Mouse (Mus musculus): ENCODE results near the gene Fnbp1.

Gene Fnbp1

DNA sequence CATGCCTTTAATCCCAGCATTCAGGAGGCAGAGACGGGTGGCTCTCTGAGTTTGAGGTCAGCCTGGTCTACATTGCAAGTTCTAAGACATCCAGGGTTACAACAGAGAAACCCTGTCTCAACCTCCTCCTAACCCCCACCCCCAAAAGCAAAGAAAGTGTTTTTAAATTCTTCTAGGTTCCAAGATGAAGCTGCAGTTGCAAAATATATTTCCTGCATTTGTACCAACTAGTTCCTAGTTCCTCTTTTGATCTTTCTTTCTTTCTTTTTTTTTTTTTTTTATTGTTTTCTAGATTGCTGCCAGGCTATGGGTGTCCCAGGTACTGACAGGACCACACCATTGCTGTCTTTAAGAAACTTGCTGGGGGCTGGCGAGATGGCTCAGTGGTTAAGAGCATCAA, 66.6 kb downstream of the Fnbp1 start:
- in situ Hi-C loops (cut with MboI, MseI), result loop anchor here (5.0 to 10.0 kb wide), 3 partner anchors 42 to 1970 kb away; partner anchors contain the start of gene Fnbp1 (in 1 of the 2)

DNA sequence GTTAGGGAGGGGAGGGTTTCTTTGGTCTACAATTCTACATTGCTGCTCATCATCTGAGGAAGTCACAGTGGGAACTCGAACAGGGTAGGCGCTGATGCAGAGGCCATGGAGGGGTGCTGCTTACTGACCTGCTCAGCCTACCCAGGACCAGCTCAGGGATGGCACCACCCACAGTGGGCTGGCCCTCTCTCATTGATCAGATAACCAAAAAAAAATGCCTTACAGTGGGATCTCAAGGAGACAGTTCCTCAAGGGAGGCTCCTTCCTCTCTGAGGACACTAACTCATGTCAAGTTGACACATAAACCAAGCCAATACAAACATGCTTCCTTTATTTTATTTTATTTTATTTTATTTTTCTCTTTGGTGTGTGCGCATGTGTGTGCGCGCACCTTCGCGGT, 72.3 kb downstream of the Fnbp1 start:
- in situ Hi-C loops (cut with MboI, MseI), result no loop called here

DNA sequence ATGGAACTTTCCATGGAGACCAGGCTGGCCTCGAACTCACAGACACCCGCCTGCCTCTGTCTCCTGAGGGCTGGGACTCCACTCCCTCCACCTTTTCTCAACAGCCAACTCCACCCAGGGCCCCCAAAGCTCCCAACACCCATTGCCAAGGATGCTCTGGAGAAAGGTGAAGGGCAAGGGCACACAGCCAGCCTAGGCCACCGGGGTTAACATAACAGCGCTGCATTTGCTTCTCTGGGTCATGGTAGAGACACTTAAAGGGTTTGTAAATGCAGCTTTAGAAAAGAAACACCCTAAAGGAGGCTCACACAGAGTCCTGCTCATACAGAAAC, 72.7 kb downstream of the Fnbp1 start:
- in situ Hi-C loops (cut with MboI, MseI), result no loop called here

DNA sequence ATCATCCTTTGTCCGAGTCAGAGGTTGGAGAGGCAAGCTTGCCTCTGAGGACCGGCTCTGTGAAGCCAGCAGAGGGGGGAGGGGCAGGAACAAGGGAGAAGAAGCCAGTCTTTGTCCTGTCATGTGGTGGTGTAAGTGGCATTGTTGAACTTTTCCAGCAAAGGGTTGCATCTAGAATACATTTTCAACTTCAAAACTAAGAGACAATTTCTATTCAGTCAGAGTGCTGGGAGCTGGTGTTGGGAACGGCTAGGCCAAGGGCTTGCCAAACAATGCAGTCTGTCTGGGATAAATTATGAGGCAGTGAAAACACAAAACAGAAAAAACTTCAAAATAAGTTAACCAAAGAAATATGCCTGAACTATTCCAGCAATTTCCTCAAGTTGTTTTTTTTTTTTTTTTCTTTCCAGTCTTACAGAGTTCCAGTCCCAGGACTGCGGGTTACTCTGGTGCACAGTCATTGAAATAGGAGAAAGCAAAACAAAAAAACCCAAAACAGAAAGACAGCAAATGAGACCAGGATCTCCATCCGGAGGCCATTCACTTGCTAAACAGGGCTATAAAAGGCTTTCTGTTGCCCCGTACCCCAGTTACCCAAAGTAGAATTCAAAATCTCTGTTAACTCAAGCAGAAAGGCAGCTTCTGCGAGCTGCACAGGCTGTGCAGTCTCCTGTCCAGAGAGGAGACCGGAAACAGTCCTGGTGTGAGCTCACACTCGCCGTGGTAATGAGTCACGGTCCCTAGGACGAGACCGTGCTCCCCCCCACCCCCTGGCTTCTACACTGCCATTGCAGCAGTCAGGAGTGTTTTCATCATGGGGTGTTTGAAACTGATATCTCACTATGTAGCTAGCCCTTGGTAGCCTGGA, 73.3 kb downstream of the Fnbp1 start:
- in situ Hi-C loops (cut with MboI, MseI), result no loop called here

DNA sequence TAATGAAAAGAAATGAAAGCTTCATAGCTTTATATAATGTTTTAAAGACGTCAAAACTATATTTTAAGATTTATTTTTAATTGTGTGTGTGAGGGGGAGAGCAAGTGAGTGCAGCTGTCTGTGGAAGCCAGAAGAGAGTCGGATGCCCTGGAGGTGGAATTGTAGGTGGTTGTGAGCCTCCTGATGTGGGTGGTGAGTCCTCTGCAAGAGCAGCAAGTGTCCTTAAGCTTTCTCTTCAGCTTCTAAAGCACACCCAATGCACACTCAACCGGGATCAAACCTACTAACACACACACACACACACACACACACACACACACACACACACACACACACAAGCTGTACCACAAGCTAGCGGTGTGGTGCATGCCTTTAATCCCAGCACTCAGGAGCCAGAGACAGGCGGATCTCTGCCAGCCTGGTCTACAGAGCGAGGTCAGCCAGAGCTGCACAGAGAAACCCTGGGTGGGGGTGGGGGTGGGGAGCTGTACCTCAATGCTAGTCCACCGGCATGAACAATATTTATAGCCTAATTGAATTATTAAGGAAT, 74.0 kb downstream of the Fnbp1 start:
- in situ Hi-C loops (cut with MboI, MseI), result no loop called here

DNA sequence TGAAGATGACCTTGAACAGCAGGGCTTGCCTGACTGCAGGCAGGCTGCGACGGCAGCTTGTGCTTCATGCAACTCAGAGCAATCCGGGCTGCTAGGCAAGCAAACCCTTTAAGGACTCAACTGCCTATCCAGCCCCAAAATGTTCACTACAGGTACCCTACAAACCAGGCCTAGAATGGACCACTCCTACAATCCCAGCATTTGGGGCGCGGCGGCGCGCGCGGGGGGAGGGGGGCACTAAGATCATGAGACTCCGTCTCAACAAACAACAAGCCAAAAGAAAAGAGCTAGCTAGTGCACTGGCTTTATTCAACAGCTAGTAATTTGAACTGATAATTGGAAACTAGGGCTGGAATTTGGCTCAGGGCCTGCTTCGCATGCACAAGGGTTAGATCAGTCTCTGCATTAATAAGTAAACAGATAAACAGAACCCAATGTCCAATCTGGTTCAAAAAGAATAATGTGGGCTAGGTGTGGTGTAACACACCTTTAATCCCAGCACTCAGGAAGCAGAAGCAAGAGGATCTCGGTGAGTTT, 74.7 kb downstream of the Fnbp1 start:
- in situ Hi-C loops (cut with MboI, MseI), result no loop called here

DNA sequence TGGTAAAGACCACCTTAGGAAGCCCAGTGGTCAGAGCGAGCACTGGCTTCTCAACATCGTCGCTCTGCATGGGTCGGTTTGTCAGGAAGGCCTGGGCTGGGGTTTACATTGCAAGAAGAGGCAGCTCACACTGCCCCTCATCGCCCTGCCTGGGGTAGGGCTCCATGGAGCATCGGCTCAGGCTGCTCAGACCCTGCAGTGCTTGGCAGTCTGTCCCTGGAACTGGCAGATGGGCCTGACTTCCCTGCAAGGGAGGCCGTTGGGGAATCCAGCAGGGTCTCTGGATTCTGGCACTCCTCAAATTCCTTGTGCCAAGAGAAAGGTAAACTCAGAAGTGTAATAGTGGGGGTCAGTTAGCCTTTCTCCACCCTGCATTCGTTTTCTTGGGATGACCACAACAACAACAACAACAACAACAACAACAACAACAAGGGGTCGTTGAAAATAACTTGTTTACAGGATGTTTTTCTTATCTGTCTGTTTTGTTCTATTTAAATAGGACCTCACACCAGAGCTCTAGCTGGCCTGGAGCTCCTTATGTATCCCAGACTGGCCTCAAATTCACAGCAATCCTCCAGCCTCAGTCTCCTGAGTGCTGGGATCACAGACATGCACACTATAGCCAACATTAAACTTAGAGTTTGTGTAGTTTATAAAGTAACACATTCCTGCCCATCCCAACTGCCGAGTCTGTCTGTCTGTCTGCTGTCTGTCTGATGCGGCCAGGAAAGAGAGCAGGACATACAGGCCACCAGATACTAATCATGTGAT, 75.6 kb downstream of the Fnbp1 start:
- in situ Hi-C loops (cut with MboI, MseI), result no loop called here

DNA sequence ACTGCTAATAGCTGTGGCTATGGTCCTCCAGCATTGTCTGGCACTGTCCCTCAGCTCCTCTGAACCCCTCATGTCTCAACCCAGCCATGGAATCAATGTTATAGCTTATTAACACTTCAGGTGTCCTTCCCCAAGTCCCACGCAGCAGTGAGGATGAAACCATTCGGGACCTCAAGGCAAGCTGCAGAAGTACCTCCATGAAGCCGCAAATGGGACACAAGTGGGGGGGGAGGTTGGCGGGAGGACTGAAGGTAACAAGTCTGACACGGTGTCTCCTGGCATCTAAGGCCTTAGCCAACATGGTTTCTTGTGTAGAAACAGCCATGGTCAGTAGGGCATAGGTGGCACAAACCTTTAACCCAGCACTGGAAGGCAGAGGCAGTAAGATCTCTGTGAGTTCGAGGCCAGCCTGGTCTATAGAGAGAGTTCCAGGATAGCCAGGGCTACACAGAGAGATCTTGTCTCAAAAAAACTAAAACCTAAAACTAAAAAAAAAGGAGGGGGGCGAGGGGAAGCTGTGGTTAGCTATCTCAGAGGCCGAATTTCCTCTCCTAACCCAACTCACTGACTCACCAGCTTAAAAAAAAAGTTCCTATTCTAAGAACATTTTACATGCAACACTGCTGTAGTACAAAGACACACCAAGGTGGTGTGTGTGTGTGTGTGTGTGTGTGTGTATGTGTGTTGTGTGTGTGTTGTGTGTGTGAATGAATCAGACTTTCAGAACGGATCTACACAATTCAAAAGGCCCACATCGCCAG, 79.8 kb downstream of the Fnbp1 start:
- in situ Hi-C loops (cut with MboI, MseI), result no loop called here

DNA sequence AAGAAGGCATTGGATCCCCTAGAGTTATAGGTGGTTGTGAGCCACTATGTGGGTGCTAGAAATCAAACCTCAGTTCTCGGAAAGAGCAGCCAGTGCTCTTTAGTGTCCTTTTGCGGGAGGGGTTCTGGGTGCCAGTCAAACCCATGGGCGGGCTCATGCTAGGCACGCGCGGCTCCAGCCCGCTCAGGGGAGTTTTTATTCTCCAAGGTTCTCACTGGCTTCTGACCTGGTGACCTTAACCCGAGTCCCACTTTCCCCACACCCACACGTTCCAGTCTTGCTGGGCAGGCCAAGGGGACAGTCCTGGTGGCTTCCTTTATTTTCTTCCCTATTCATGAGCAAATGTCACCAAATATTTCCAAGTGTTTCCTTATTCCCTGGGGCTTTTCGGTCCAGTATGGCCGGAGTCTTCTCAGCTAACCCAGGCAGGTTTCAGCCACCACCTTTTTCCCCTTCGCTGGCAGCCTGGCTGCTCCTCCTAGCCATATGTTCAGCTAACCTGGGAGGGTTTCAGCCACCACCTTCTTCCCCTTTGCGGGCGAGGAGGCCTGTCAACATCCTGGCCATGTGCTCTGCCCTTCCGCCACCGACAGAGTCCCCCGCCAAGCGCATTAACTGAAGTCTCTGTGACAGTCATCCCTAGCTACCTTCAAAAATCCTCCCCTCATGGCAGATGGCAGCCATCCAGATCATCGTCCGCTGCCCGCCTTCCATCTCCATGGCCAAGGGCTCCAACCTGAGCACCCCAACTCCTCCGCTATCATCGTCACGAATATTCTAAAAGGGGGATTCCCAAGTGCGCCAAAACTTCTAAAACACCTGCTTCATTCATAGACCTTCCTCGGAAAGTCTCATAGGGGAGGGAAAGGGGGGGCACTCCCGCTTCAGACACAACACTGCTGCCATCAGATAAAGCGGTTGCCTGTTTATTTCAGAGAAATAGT, 80.7 kb downstream of the Fnbp1 start:
- in situ Hi-C loops (cut with MboI, MseI), result no loop called here

DNA sequence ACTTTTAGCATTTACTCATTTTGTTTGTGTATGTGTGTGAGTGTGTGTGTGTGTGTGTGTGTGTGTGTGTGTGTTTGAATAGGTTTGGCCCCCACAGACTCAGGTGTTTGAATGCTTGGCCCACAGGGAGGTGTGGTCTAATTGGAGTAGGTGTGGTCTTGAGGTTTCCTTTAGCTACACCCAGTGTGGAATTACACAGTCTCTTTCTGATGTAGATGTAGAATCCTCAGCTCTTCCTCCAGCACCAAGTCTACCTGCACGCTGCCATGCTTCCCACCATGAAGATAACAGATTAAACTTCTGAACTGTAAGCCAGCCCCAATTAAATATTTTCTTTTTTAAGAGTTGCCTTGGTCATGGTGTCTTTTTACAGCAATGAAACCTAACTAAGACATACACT, 81.5 kb downstream of the Fnbp1 start:
- in situ Hi-C loops (cut with MboI, MseI), result no loop called here

DNA sequence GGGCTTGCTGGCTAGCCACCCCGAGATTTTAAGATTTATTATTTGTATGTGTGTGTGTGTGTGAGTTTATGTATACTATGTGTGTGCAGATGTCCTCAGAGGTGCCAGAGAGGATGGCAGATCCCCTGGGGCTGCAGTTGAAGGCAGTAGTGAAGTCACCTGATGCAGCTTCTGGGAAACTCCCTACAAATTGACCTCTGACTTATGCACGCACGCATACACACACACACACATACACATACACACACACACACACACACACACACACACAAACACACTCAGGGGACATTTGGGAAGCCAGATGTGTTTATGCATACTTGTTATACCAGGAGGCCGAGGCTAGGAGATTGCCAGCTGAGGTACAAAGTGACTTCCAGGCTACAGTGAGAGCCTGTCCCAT, 83.4 kb downstream of the Fnbp1 start:
- in situ Hi-C loops (cut with MboI, MseI), result no loop called here

DNA sequence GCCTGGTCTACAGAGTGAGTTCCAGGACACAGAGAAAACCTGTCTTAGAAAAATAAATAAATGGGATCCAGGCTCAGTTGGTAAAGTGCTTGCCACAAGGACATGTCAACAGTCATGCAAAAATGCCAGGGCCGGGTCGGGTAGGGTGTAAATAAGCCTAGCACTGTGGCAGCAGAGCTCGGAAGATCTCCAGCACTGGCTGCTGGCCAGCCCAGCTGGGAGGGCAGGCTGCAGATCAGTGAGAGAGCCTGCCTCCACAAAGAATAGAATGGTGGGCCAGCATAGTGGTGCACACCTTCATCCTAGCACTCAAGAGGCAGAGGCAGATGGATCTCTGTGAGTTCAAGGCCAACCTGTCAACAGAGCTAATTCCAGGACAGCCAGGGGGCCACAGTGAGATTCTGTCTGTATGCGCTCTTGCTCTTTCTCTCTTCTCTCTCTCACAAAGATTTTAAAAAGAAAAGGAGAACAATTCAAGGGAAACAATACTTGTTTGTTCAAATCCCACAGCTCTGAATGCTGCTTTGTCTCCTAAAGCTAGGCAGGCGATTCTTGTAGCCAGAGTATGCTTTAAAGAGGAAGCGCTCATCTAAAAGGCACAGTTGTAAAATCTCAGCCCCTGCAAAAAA, 84.1 kb downstream of the Fnbp1 start:
- in situ Hi-C loops (cut with MboI, MseI), result no loop called here

DNA sequence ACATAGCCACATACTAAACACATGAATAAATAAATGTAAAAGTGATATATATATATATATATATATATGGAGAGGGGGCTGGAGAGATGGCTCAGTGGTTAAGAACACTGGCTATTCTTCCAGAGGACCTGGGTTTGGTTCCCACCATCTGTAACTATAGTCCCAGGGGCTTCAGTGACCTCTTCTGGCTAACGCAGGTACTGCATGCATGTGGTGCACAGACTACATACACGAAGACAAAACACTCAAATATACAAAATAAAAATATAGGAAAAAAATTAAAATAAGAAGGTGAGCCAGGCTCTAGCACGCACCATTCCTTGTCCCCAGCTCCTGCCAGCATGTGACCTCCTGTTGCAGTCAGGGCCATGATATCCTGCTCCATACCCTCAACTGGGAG, 85.7 kb downstream of the Fnbp1 start:
- in situ Hi-C loops (cut with MboI, MseI), result no loop called here

DNA sequence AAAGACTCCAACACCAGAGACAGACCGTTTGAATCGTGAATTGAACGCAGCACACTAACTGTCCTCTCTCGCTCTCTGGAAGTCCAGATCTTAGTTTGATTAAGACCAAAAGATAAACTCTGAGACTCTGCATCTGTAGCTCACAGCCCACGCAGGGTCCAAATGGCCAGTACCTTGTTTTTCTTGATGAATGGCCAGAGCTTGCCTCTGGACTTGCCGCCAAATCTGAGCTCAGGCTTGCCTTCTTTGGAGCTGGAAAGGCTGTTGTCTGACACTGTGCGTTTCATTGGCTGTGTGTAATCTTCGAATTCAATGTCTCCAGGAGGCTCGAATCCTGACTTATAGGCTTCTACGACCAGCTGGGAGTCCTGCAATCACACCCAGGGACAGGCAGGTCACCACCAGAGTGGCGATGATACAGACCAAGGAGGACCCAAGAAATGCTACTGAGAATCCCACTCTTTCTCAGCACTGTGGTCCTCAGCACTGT, 87.9 kb downstream of the Fnbp1 start:
- in situ Hi-C loops (cut with MboI, MseI), result no loop called here

DNA sequence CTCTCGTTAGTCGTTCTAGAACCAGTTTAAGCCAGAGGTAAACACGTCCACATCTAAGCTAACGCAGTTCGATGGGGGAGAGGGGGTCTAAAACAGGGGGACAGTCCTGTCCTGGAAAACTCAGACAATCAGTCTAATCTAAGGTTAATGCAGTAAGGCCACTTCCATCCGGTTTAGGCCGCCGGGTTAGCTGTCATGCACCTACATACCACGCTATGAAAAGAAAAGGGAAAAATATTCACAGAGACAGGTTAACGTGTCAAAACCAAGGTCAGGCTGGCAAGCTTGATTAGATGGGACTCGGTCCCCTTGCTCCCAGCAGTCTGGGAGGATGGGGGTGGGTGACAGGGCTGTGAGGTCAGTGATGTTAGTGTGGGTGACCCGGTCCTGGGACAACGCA, 88.4 kb downstream of the Fnbp1 start:
- in situ Hi-C loops (cut with MboI, MseI), result no loop called here

DNA sequence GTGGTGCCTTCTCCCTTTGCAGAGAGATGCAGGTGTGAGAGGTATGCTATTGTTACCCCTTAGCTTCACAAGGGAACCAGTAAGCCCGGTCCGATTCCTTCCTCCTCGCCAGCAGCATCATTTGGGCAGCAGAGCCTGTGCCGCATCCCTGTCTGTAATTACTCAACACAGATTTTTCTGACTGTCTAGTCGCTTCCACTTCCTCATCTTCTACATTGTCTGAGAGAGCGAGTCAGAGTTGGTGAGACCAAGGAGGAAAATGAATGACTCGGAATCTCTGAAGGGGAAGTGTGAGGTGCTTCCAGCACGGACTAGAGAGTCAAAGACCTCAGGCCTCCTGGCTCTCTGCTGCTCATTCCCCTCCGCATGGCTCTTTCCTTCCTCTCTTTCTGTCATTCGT, 89.4 kb downstream of the Fnbp1 start:
- in situ Hi-C loops (cut with MboI, MseI), result no loop called here

DNA sequence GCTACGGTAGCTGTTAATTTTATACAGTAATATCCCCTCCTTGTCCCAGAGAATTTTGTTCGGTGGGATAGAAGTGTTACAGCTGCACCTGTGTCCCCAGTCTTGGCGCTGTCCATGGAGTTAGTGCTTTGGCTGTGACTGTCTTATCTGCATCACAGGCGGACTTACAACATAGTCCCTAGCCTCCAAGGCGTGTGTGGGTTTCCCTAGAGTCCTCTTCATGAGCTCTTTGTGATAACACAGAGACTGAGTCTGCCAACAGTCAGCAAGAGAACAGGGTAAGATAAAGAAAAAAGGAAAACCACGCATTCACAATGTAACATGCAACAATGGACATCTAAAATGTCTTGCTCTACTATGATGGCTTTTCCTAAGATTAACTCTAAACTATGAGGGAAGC, 93.8 kb downstream of the Fnbp1 start:
- in situ Hi-C loops (cut with MboI, MseI), result no loop called here

DNA sequence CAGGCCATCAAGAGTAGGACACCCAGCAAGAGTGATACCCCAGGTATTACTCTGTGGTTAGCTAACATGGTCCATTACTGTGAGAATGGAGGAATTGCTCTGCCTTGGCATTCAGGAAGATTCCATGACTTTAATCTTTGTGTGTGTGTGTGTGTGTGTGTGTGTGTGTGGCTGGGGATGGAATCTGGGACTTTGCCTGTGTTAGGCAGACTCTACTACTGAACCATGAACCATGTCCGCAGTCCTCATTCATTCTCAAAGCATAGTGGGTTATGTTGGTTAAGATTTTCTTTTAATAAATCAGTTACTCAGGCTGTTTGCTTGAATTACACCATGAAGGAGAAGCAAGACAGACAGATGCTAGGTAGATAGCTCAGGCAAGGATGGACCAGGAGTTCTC, 98.0 kb downstream of the Fnbp1 start:
- in situ Hi-C loops (cut with MboI, MseI), result loop anchor here in 1 of 2 experiments (5.0 kb wide), 1 partner anchor 108 kb away; the partner anchor contains the start of gene Gpr107

DNA sequence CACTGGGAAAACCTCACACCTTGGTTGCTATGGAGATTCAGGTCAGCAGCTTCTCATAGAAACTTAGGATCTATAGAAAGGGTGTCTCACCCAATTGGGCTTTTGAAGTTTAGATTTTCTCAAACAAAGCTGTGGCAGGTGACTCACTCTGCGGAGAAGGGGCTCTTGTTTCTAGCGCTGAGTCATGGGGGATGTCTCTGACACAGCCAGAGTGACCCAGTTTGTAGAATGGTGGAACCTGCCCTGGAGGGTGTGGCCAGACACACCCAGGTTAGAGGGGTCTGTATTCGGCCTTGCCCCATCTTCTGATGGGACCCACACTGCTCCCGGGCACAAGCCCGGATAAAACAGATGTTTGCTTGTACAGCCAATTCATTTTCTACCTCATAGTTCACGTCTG, 98.9 kb downstream of the Fnbp1 start:
- in situ Hi-C loops (cut with MboI, MseI), result loop anchor here in 1 of 2 experiments (5.0 kb wide), 1 partner anchor 109 kb away; the partner anchor contains the start of gene Gpr107

DNA sequence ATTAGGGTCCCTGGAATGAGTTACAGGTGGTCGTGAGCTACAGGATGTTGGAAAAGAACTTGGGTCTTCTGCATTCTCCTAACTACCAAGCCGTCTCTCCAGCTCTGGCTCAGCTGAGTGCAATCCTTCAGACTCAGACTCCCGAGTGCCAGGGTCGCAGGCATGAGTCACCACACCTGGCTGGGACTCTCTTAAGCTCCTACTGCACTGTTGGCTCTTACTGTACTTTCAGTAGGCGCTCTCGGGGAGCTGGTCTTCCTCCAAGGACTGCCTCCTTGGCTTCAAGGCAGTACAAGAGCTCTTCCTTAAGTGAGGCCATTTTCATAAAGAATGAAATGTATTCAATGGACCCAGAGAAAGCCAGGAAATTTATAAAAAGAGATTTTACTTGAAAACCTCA, 100.4 kb downstream of the Fnbp1 start:
- in situ Hi-C loops (cut with MboI, MseI), result loop anchor here in 1 of 2 experiments (5.0 kb wide), 1 partner anchor 111 kb away; the partner anchor contains the start of gene Gpr107

Data from T-helper 17 cell (primary cell).